Mouse (Mus musculus) liver, embryonic 15.5 days (tissue): Measurements from ENCODE around the gene Kdelr3. TPM values are rescaled to one million over a fixed set of nuclear protein-coding genes. Genes with fewer than 3 reads are reported as not detected.

Experiments
- ATAC-seq: fragments of 200-750 bp; cut with Nextera tagmentation; 2 replicates; pipeline ENCODE4 v1.8.0; 2017; ENCODE audit warnings: moderate number of reproducible peaks, mild to moderate bottlenecking, moderate library complexity; ENCODE audit not compliant: insufficient read depth
- H3K27ac ChIP-seq: fragments of 300-500 bp; sonication (generic); replicated peaks from 2 replicates; pipeline ENCODE4 v1.5.1; 2015; ENCODE audit warnings: mild to moderate bottlenecking, inconsistent platforms
- H3K27me3 ChIP-seq: fragments of 300-500 bp; sonication (generic); 2 replicates; pipeline ENCODE4 v1.6.1; 2015; ENCODE audit warnings: mild to moderate bottlenecking, inconsistent platforms
- H3K36me3 ChIP-seq: fragments of 300-500 bp; sonication (generic); replicated peaks from 2 replicates; pipeline ENCODE4 v1.6.1; 2015; ENCODE audit warnings: moderate library complexity, mild to moderate bottlenecking, inconsistent platforms
- H3K4me1 ChIP-seq: fragments of 300-500 bp; sonication (generic); replicated peaks from 2 replicates; pipeline ENCODE4 v1.6.1; 2015; ENCODE audit warnings: inconsistent platforms
- H3K4me2 ChIP-seq: fragments of 300-500 bp; sonication (generic); 2 replicates; pipeline ENCODE4 v1.6.1; 2015; ENCODE audit warnings: moderate library complexity, mild to moderate bottlenecking, inconsistent platforms
- H3K4me3 ChIP-seq: fragments of 300-500 bp; sonication (generic); replicated peaks from 2 replicates; pipeline ENCODE4 v1.5.1; 2015; ENCODE audit warnings: mild to moderate bottlenecking, inconsistent platforms
- H3K9ac ChIP-seq: fragments of 300-500 bp; sonication (generic); 2 replicates; pipeline ENCODE4 v1.6.1; 2015; ENCODE audit warnings: moderate library complexity, mild to moderate bottlenecking, inconsistent platforms
- H3K9me3 ChIP-seq: fragments of 300-500 bp; sonication (generic); replicated peaks from 2 replicates; pipeline ENCODE4 v1.6.1; 2016; ENCODE audit warnings: inconsistent platforms
- WGBS: fragments of 180-500 bp; shearing (Covaris S2); methylation state at CpG from one replicate; pipeline ENCODE4 v1.1.7; 2015; ENCODE audit warnings: mixed read lengths; ENCODE audit not compliant: insufficient replicate concordance; 5-methylcytosine and 5-hydroxymethylcytosine counted together
- polyA plus RNA-seq: library from polyadenylated mRNA; unstranded; fragments of >200 nt; fragmentation: Nextera tagmentation; extraction: Ambion mirVana; gene quantifications from 2 replicates; pipeline ENCODE4 v1.2.1, GENCODE M21; 2015

Gene Kdelr3
- polyA plus RNA-seq, 1 experiment from 2014 or later = 5.3 TPM

GRCm38 (mm10) chr15:79533796-79534195 is 17.6 kb downstream of the Kdelr3 start:
- Histone ChIP-seq H3K4me2 (no peak overlapping the region), H3K4me1 (peaks cover 4% of the 10 kb centered on the region; the same call in 1 of the 2 replicates), H3K4me3 (no peak overlapping the region), H3K36me3 (peaks cover 100% of the 10 kb centered on the region), H3K9me3 (no peaks in the 10 kb centered on the region), H3K9ac (no peak overlapping the region), H3K27me3 (no peaks in the 10 kb centered on the region), H3K27ac (no peak overlapping the region)
- WGBS = 87% methylated on average over 3 of the region's 3 CpGs
- no peak for ATAC-seq

- Histone ChIP-seq H3K9ac (no peak overlapping the region), H3K4me2 (peak overlapping the region; percentile 78), H3K9me3 (no peaks in the 10 kb centered on the region), H3K27me3 (0 out of 2 replicates have a peak, but pooled peaks cover 2% of the 10 kb centered on the region), H3K4me1 (peaks cover 32% of the 10 kb centered on the region), H3K4me3 (peak overlapping the region; percentile 95; the same call in 1 of the 2 replicates), H3K27ac (no peak overlapping the region), H3K36me3 (peaks cover 56% of the 10 kb centered on the region)
- ATAC-seq = no peak
- 84% methylated on average over 3 of the region's 3 CpGs for WGBS
Measured at GRCm38 (mm10) chr15:79543968-79544367, 27.8 kb downstream of the Kdelr3 start.

GRCm38 (mm10) chr15:79545496-79545895 is 29.3 kb downstream of the Kdelr3 start:
- no peak for ATAC-seq
- no peaks in the 10 kb centered on the region for H3K9me3 ChIP-seq
- H3K36me3 ChIP-seq = peaks cover 41% of the 10 kb centered on the region
- H3K27ac ChIP-seq = peak overlapping the region; percentile 98
- H3K27me3 ChIP-seq = peaks cover 13% of the 10 kb centered on the region
- peaks cover 30% of the 10 kb centered on the region for H3K4me1 ChIP-seq
- peak overlapping the region; percentile 78 for H3K4me2 ChIP-seq
- peak overlapping the region; percentile 97 for H3K9ac ChIP-seq
- peak overlapping the region; percentile 95 for H3K4me3 ChIP-seq
- WGBS = 4% methylated on average over 3 of the region's 3 CpGs

- peak overlapping the region; percentile 95 for H3K4me3 ChIP-seq
- H3K27ac ChIP-seq = peak overlapping the region; percentile 98
- H3K4me2 ChIP-seq = peak overlapping the region; percentile 78
- peaks cover 17% of the 10 kb centered on the region for H3K27me3 ChIP-seq
- ATAC-seq = peak; percentile 74
- no peaks in the 10 kb centered on the region for H3K9me3 ChIP-seq
- WGBS = under 1% methylated on average over 52 of the region's 52 CpGs
- H3K9ac ChIP-seq = peak overlapping the region; percentile 97
- H3K36me3 ChIP-seq = peaks cover 36% of the 10 kb centered on the region
- peaks cover 28% of the 10 kb centered on the region for H3K4me1 ChIP-seq
Measured at GRCm38 (mm10) chr15:79545921-79546399, 29.7 kb downstream of the Kdelr3 start.

GRCm38 (mm10) chr15:79546410-79547288 is 30.4 kb downstream of the Kdelr3 start, which contains the start of gene Ddx17:
Gene Ddx17 (minus strand): TSS chr15:79546741.
- H3K9ac ChIP-seq = peak within 1 kb of the TSS; percentile 97
- H3K4me1 ChIP-seq = peaks cover 28% of the 10 kb centered on the region
- peak within 1 kb of the TSS; percentile 98 for H3K27ac ChIP-seq
- ATAC-seq = peak; percentile 91
- H3K9me3 ChIP-seq = no peaks in the 10 kb centered on the region
- H3K4me2 ChIP-seq = peak within 1 kb of the TSS; percentile 78
- peaks cover 22% of the 10 kb centered on the region for H3K27me3 ChIP-seq
- WGBS = 3% methylated on average over 84 of the region's 84 CpGs
- H3K4me3 ChIP-seq = peak within 1 kb of the TSS; percentile 95
- H3K36me3 ChIP-seq = peaks cover 29% of the 10 kb centered on the region

- H3K4me2 ChIP-seq = peak overlapping the region; percentile 78
- peak overlapping the region; percentile 98 for H3K27ac ChIP-seq
- ATAC-seq = no peak
- H3K36me3 ChIP-seq = peaks cover 22% of the 10 kb centered on the region
- WGBS = 79% methylated on average over 17 of the region's 17 CpGs
- peak overlapping the region; percentile 95 for H3K4me3 ChIP-seq
- H3K9me3 ChIP-seq = no peaks in the 10 kb centered on the region
- peaks cover 28% of the 10 kb centered on the region for H3K4me1 ChIP-seq
- H3K27me3 ChIP-seq = peaks cover 27% of the 10 kb centered on the region
- H3K9ac ChIP-seq = peak overlapping the region; percentile 97; the same call in 1 of the 2 replicates
Measured at GRCm38 (mm10) chr15:79547289-79547820, 31.1 kb downstream of the Kdelr3 start.

GRCm38 (mm10) chr15:79548226-79548625 is 32.0 kb downstream of the Kdelr3 start:
- 82% methylated on average over 2 of the region's 2 CpGs for WGBS
- Histone ChIP-seq H3K9me3 (no peaks in the 10 kb centered on the region), H3K4me3 (no peak overlapping the region)

GRCm38 (mm10) chr15:79552566-79552965 is 36.4 kb downstream of the Kdelr3 start:
- 67% methylated on average over 5 of the region's 5 CpGs for WGBS
- Histone ChIP-seq H3K9ac (no peak overlapping the region), H3K4me1 (no peaks in the 10 kb centered on the region), H3K4me3 (no peak overlapping the region), H3K36me3 (no peaks in the 10 kb centered on the region), H3K27ac (no peak overlapping the region), H3K27me3 (peaks cover 42% of the 10 kb centered on the region), H3K9me3 (no peaks in the 10 kb centered on the region), H3K4me2 (no peak overlapping the region)
- no peak for ATAC-seq

More at GRCm38 (mm10) chr15:79548226-79548625, 32.0 kb downstream of the Kdelr3 start:
- Histone ChIP-seq H3K4me2 (no peak overlapping the region), H3K9ac (no peak overlapping the region), H3K36me3 (peaks cover 14% of the 10 kb centered on the region), H3K27ac (no peak overlapping the region), H3K4me1 (peaks cover 24% of the 10 kb centered on the region), H3K27me3 (peaks cover 31% of the 10 kb centered on the region)
- no peak for ATAC-seq

- no peaks in the 10 kb centered on the region for H3K36me3 ChIP-seq
- H3K4me1 ChIP-seq = no peaks in the 10 kb centered on the region
- H3K27me3 ChIP-seq = peaks cover 4% of the 10 kb centered on the region
- H3K4me3 ChIP-seq = no peak overlapping the region
- no peak overlapping the region for H3K9ac ChIP-seq
- WGBS = 57% methylated on average over 3 of the region's 3 CpGs
- H3K9me3 ChIP-seq = no peaks in the 10 kb centered on the region
- no peak overlapping the region for H3K27ac ChIP-seq
- H3K4me2 ChIP-seq = no peak overlapping the region
- ATAC-seq = no peak
Measured at GRCm38 (mm10) chr15:79559649-79560048, 43.4 kb downstream of the Kdelr3 start.

- Histone ChIP-seq H3K36me3 (no peaks in the 10 kb centered on the region), H3K4me3 (no peak overlapping the region), H3K4me2 (no peak overlapping the region), H3K27me3 (peaks cover 3% of the 10 kb centered on the region; the same call in 1 of the 2 replicates), H3K9me3 (no peaks in the 10 kb centered on the region), H3K9ac (no peak overlapping the region), H3K27ac (no peak overlapping the region), H3K4me1 (no peaks in the 10 kb centered on the region)
- WGBS = 65% methylated on average over 9 of the region's 9 CpGs
- no peak for ATAC-seq
Measured at GRCm38 (mm10) chr15:79562417-79562816, 46.2 kb downstream of the Kdelr3 start.
